Mouse (Mus musculus): ENCODE measurements around the gene Me3.

Me3 gene

DNA sequence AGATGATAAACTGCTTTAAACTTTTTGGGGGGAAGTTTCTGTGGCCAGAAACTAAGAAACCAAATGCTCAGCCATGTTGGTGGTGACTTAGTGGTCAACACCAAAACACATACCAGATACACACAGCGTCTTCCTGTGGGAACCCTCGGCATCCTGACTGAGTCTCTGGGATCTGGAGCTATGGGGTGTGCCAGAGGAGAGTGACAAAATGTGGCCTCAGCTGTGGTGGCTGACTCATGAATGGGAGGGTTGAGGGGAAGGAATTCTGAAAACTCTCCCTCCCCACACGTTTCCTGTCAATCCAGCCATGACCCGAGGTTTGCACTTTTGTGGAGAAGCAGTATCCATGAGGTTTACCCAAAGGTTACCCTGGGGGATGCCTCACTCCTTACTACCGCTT lies 32.0 kb downstream of the Me3 start:
- in situ Hi-C loops (cut with MboI; ENCODE audit: low sequenced_read_pairs), result no loop called here

DNA sequence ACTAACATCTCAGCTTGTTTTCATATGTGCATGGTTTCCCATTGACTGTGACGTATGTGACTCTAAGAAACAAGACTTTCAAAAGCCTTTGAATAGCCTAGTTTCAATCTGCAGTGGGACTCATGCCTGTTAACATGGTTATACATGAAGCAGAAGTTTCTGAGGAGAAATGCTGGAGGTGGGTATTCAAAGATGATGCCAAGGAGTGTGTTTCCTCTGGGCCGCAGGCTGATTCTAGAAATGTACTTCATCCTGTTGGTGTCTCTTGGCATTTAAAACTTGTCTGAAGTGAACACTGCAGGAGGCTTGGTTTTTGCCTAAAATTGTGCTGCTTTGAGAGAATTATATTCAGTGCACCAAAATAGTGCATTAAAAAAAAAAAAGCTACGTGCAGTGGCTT lies 34.2 kb downstream of the Me3 start:
- in situ Hi-C loops (cut with MboI; ENCODE audit: low sequenced_read_pairs), result no loop called here

DNA sequence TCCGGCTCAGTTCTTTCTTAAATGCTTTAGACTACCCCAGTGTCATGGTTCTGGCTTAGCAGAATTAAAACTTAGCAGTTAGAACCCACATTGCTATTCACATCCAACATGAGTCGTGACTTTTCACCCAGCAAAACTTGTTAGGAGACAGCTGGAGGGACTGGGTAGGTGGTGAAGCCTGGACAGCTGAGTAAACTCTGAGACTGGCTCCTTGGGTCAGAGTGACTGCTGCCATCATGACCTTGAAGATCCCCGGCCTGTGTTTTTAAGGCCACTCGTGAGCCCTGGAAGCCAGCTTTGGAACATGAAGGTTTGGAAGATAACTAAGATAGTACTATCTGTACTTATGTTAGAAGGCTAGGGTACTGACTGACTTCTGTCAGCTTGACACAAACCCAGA lies 35.4 kb downstream of the Me3 start:
- in situ Hi-C loops (cut with MboI; ENCODE audit: low sequenced_read_pairs), result no loop called here

DNA sequence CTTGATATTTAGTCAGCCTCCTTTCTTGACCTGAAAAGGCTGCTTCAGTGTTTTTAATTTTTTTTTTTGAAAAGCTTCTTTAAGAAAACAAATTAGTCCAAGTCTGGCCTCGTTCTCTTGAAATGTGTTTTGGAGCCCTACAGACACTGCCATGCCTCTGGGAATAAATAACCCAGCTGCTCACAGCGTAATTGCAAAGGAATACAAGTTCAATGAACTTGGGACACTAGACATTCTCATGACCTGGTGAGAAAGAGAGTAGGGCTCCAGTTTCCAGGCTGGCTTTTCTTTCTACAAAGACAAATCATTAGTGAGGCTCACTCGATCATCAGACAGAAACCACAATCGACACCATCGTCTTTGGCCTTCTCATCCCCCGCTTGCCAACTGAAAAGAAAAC lies 37.3 kb downstream of the Me3 start:
- in situ Hi-C loops (cut with MboI; ENCODE audit: low sequenced_read_pairs), result no loop called here

DNA sequence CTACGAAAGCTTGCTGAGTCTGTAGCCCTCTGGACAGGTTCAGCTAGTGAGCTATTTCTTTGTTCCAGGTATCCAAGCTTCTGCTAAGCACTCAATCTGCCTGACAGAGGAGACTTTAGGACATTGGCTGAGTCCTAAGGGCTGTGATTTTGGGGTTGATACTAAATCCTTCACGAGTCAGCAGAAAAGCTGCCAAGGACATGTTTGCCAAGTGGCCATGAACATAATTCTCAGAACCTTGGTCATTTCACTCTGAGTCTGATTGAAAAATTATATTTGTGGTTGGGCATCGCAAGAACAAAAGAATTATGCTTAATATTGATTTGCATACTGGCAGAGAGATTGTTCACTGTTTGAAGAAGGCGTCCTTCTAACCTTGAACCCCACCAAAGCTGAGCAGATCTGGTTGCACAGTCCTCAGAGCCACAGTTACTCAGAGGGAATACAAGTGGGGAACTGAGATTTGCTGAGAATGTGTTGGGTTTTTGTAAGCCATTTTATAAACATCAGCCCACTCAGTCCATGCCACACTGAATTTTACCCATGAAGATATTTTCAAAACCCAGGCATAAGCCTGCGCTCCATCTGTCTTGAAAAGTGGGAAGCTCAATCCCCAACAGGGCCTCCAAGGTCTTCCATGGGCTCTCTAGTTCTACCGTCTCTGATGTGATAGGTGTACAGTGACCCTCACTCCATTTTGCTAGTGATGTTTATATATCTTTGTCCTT lies 39.1 kb downstream of the Me3 start:
- in situ Hi-C loops (cut with MboI; ENCODE audit: low sequenced_read_pairs), result no loop called here

DNA sequence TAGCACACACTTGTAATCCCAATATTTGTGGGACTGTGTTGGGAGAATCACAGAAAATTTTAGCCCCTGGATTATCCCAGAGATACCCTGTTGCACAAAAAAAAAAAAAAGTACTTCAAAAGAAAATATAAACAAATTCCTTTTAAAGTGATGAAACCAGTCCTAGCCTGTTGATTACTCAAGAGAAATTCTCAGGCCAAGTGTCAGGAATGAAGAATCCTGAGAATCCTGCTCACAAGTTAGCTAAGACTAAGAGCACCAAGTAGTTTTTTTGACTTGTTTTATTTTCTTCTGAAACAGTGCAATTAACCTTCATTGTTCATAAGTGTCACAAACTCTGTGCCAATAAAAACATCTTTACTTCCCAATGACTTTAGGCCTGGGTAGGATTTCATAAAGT lies 44.0 kb downstream of the Me3 start:
- in situ Hi-C loops (cut with MboI; ENCODE audit: low sequenced_read_pairs), result no loop called here

DNA sequence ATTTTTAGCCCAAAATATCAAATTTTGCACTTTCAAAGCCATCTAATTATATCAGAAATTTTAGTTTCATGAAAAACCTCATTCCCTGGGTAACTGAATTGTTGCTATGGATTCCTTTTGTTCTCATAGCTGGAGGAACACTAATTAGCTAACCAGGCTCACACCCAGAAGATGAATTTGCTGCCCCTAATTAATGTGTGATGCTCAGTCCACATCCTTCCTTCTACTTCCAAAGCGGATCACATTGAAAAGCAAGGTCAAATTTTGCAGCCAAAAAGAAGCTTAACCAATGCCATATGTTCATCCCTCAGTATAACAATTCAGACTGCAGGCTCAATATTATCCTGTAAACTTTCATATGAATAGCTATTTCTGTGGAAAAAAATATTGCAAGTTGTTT lies 45.7 kb downstream of the Me3 start:
- in situ Hi-C loops (cut with MboI; ENCODE audit: low sequenced_read_pairs), result no loop called here

DNA sequence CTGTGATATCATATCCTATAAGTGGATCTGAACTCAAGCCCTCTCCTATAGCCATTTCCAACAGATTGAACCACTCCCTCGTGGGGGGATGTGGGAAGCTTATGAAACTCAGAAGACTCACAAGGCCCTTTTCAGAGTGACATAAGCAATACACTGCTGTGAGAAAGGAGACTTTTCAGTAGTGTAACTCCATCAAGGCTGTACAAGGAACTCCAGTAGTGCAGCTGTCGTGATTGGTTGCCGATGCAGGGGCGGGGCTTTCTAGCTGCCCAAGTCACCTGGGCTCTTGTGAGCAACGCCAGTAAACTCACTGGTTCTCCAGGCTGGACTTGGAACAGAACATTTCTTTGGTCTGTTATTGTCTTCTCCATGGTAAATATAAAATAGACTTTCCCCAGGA lies 46.5 kb downstream of the Me3 start:
- in situ Hi-C loops (cut with MboI; ENCODE audit: low sequenced_read_pairs), result no loop called here

DNA sequence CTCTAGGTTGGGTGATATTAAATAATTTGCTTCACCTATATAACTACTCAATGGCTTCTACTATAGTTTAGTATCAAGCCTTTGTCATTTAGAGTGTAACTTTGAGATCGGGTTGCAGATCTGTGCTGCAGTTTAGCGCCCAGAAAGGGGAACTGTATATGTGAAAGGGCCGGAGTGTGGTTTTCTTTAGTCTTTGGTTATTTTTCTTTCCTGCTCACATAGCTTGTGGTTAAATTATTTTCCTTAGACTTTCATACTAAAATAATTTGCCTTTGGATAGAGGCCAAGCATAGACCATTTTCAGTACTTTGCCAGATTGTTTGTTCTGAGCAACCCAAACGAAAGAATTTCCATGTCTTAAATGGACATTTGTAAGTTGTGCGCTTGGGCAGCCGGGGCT lies 46.9 kb downstream of the Me3 start:
- in situ Hi-C loops (cut with MboI; ENCODE audit: low sequenced_read_pairs), result no loop called here

DNA sequence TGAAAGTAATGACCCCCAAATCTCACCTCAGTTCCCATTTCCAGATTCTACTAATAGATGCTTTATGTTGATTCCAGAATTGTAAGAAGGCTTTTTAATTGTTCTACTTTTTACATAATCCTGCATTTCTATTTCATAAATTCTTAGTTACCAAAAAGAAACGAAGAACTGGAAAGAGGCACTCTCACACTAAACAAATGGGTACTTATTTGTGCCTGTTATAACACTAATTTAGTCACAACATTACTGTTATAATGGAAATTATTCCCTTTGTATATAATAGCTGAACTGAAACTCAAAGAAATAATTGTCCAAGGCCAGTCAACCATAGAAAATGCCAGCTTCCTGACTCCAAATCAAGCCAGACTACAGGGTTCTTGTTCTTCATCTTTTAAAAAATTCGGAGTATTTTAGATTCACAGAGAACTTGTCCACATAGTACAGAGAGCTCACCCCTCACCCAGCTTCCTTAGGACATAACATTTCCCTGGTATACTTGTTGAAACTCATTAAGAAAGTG lies 47.5 kb downstream of the Me3 start:
- in situ Hi-C loops (cut with MboI; ENCODE audit: low sequenced_read_pairs), result no loop called here

DNA sequence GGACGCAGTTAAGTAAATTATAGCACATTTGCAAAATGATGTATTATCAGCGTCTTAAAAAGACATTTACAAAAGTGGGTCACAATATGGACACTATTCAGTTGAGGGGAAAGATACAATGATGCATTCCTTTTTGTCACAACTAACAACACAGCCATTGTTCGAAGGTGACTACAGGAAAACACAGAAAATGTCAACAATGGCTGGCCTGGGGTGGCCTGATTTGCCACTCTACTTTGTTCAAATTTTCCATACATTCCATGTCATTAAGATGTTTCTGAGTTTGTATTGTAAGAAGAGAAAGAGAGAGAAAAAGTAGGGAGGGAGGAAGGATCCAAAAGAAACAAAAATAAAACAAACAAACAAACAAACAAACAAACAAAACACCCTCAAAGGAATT lies 48.7 kb downstream of the Me3 start:
- in situ Hi-C loops (cut with MboI; ENCODE audit: low sequenced_read_pairs), result no loop called here

DNA sequence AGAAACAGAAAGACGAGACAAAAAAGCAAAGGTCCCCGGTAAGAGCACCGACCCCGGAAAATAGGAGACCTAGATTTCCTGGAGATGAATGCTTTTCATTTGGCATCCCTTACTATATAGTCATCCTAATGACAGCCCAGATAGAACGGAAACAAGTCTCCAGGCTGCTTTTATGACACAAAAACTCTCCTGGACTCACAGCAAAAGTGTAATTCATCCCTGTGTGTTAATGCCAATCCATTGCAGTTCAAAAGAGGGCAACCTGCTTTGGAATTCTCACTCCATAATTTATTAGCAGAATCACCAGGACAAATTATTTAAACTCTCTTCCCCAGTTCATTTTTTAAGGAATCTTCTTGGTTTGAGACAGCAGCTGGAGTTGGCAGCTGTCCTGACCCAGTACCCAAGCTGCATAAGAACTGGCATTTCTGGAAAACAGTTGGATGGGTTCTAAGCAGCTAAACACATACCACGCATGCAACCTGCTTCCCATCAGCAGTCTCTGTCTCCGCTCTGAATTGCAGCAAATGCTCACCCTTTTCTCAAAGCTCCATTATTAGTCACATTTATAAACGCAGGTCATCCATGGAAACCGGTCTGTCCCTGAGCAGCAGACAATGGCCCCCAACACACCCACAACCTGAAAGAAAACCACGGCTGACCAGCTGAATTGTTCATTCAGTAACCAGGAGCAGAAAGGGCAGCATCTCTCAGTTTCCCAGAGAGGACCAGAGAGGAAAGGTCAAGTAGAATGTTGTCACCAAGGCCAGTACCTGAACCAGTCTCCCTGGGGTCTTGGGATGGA lies 49.7 kb downstream of the Me3 start:
- in situ Hi-C loops (cut with MboI; ENCODE audit: low sequenced_read_pairs), result no loop called here

DNA sequence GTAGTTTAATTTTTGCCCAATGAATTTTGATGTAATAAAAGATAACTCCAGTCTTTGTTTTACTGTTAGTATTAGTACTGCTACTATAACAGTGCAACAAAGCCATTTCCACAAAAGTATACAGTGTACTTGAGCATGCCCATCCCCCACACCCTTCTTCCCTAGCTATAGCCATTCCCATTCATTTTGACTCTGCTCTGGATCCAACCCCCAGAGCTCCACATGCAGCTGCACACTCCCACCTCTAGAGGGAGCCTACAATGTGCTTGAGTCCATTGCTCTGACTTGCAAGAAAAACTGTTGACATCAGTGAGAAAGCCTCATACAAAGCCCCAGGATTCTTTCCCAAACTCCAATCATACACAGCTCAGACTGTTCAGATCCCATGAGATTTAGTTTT lies 66.0 kb downstream of the Me3 start:
- in situ Hi-C loops (cut with MboI; ENCODE audit: low sequenced_read_pairs), result no loop called here

DNA sequence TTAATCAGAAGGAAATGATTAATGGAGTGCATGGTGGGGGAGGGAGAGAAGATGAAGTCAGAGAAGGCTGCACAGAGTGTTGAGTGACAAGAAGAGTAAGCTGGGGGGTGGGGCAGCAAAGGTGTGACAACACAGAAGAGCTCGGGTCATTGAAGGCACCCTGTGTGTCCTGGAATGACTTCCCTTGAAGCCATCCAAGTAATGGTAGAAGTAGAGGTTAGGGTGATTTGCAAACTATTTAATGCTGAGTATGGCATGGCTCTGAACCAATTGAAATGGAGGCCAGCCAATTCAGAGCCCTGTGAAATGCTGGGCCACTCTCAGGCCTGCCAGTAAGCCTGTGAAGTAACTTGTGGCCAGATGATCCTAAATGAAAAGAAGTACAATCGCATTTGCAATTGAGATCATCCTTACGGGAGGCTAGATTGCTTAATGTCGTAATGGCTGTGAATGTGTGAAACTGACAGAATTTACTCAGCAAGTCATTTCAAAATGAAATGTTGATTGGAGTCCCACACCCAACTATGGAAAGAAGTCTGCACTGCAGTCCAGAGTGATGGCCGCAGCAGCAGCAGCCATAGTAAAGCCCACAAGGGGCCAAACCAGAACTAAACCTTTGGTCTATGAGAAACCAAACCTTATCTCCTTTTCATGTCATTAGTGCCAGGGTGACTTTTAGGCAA lies 67.6 kb downstream of the Me3 start:
- in situ Hi-C loops (cut with MboI; ENCODE audit: low sequenced_read_pairs), result no loop called here

DNA sequence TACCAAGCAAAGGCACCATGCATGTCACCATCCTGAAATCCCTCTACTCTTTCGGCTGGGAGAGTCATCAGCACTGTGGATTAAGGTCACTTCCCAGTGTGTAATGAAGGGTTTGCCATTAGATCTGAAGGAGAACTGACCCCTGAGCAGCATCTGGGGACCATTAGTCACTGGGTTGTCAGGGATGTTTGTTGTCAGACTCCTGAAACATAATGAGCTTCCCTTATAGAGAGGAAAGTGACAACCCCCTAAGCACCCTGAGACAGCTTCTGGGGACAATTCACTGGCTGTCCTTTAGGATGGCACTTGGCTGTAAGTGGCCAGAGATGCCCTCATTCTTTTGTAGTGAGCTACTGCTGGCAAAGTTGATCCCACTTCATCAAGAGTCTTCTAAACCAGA lies 68.3 kb downstream of the Me3 start:
- in situ Hi-C loops (cut with MboI; ENCODE audit: low sequenced_read_pairs), result no loop called here

DNA sequence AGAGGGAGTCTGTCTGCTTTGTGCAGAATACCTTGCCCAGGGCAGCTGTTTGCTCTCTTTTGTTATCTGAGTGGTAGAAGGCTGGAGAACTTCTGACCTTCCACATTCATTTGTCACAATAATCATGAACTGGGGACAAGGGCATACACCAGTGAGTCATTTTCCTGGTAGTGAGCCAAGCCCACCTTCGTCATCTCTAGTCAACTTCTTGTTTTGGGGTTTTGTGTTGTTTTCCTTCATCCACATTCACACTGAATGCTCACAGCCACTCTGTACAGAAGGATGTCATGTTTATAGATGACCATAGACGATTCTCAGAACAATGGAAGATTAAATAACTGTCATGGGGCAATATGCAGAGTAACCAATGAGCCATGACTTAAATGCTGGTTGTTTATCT lies 78.6 kb downstream of the Me3 start:
- in situ Hi-C loops (cut with MboI; ENCODE audit: low sequenced_read_pairs), result no loop called here

DNA sequence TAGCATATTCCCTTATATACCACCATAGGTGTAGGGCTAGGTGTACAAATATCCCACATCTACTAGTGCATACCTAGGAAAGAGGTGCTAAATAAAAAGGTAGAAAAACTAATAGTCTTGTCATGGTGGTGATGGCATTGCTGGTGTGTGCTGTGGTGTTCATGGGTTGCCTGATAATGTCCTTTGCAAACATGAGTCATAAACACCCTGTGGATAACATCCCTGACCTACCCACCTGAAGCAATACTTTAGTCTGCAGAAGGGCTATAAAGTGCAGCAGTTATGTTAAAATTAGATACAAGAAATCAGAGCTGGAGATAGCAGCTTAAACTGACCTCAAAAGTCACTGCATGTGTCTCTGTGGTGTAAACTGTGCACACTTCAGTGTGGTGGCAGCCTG lies 80.9 kb downstream of the Me3 start:
- in situ Hi-C loops (cut with MboI; ENCODE audit: low sequenced_read_pairs), result no loop called here

DNA sequence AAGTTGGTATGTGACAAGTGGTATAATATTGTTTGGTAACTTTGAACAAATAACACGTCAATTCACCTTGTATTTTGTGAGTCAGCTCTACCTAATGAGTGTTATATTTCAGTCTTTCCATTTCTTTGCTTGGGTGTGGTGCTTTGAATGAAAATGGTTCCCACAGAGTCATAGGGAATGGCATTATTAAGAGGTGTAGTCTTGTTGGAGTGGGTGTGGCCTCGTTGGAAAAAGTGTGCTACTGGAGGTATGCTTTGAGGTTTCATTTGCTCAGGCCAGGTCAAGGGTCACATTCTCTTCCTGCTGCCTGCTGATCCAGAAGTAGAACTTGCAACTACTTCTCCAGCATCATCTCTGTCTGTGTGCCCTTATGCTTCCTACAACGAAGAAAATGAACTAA lies 84.0 kb downstream of the Me3 start:
- in situ Hi-C loops (cut with MboI; ENCODE audit: low sequenced_read_pairs), result no loop called here

DNA sequence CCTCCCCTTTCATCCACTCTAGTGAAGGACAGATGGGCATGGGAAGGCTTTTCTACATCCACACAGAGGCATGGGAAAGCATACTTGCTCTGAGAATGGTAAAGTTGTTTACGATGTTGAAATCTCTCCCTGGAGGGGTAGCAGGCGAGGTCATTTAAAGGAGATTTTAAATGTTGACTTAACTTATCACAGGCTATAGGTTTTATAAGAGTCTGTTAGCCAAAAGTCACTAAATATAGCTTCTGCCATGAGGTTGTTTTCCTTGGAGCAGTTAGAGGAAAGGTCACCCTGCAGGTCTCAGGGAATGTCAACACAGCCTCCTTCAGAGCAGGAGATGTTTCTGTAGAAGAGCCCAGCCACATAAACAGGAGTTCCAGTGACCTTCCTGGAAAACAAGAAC lies 85.3 kb downstream of the Me3 start:
- in situ Hi-C loops (cut with MboI; ENCODE audit: low sequenced_read_pairs), result no loop called here

DNA sequence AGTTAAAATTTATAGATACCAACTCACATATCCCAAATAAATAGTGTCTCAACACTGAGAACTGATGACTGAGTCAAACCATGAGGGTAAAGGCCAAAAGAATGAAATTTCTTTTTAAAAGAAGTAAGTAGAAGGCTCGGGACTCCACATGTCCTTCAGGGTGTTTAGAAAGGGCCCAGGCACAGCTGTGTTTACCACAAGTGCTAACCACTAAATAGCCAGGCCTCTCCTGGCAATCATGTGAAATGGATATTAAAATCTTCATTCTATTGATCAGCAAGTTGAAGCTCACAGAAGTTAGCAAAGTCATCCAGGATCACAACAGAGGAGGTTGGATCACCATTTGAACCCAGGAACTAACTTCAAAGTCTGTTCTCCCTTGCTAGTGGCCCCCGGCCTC lies 86.1 kb downstream of the Me3 start:
- in situ Hi-C loops (cut with MboI; ENCODE audit: low sequenced_read_pairs), result no loop called here

DNA sequence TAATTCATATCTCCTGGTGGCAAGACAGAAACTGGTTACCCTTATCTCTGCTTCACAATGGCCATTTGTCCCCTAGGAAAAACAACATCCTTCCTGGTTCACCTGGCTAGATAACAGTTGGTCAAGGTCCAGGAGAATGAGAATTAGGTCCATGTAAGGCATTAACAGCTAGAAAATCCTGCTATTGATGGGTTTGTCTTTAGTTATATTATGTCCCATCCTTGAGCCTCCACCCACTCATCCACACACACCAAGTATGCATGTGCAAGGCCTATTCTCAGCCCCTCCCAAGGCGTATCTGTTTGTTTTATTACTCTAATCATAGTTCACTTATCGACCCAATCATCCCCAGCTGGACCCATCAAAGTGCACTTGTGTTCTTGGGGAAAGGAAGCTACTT lies 88.1 kb downstream of the Me3 start:
- in situ Hi-C loops (cut with MboI; ENCODE audit: low sequenced_read_pairs), result no loop called here

DNA sequence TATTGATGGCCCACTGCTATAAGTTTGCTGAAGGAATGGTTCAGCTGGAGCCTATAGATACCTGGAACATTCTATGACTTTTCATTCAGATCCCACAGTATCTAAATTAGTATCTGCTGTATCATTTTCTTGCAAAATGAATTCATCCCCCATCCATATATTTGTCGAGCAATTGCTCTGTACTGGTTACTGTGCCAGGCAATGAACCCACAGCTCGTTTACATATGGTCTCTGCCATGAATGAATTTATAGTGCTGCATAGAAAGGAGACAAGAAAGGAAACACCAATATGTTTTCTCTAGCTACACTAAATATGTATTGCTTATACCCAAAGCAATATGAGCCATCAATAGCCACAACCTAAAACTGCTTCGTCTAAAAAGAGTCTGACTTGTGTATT lies 94.5 kb downstream of the Me3 start:
- in situ Hi-C loops (cut with MboI; ENCODE audit: low sequenced_read_pairs), result no loop called here

All from CH12F3 (cell line).